Mouse (Mus musculus) G1E (cell line): ENCODE measurements around the gene Elf5. TPM values are rescaled to one million over a fixed set of nuclear protein-coding genes. Genes with fewer than 3 reads are reported as not detected.

ENCODE experiments used
- ATAC-seq: 2 replicates; pipeline ENCODE4 v1.8.0; 2016; ENCODE audit warnings: mild to moderate bottlenecking; ENCODE audit not compliant: insufficient number of reproducible peaks, poor library complexity, low FRiP score, severe bottlenecking; ENCODE audit errors: extremely low read depth
- DNase-seq: peaks from one replicate; pipeline ENCODE4 v3.0.0; 2012; ENCODE audit warnings: low spot score
- H3K27me3 ChIP-seq: 2 replicates; pipeline ENCODE4 v1.6.1; 2012; ENCODE audit warnings: mild to moderate bottlenecking, low read length, inconsistent platforms; ENCODE audit not compliant: insufficient read depth
- H3K36me3 ChIP-seq: replicated peaks from 2 replicates; pipeline ENCODE3; 2012; ENCODE audit warnings: mild to moderate bottlenecking, inconsistent platforms
- H3K4me1 ChIP-seq: 2 replicates; pipeline ENCODE4 v1.6.1; 2012; ENCODE audit warnings: low read depth, low read length, inconsistent platforms, mixed read lengths; ENCODE audit not compliant: insufficient read depth
- H3K4me3 ChIP-seq: 2 replicates; pipeline ENCODE4 v1.5.1; 2012; ENCODE audit warnings: low read depth, mild to moderate bottlenecking, inconsistent platforms, low read length, moderate library complexity, mixed read lengths
- H3K9me3 ChIP-seq: replicated peaks from 2 replicates; pipeline ENCODE4 v1.6.1; 2012; ENCODE audit warnings: inconsistent platforms
- CTCF ChIP-seq: IDR thresholded peaks from 2 replicates; pipeline ENCODE4 v1.5.1; 2012; ENCODE audit warnings: low read depth, low read length, inconsistent platforms, mixed read lengths
- GATA1 ChIP-seq: IDR thresholded peaks from 2 replicates; pipeline ENCODE4 v1.6.1; 2012; ENCODE audit warnings: borderline replicate concordance, low read length, inconsistent platforms, mixed read lengths
- GATA2 ChIP-seq: IDR thresholded peaks from 2 replicates; pipeline ENCODE4 v1.6.1; 2012; ENCODE audit warnings: low read depth, low read length, inconsistent platforms, borderline replicate concordance
- POLR2AphosphoS5 ChIP-seq: IDR thresholded peaks from 2 replicates; pipeline ENCODE4 v1.6.1; 2012; ENCODE audit warnings: low read depth, low read length, inconsistent platforms; ENCODE audit not compliant: insufficient replicate concordance
- TAL1 ChIP-seq: conservative IDR thresholded peaks from 2 replicates; pipeline ENCODE4 v1.6.1; 2012; ENCODE audit warnings: low read depth, low read length, inconsistent platforms, mixed read lengths
- polyA plus RNA-seq: library from polyadenylated mRNA; stranded (reverse); fragments of >175 nt; gene quantifications from 2 replicates; pipeline ENCODE4 v1.2.3, GENCODE M21; 2012
- total RNA-seq, 2 experiments: library from RNA; stranded (forward) in 1 of 2; stranded (reverse) in 1 of 2; fragments of 200-1000 nt in 1 of 2; fragments of >200 nt in 1 of 2; fragmentation: Nextera tagmentation in 1 of 2; gene quantifications; 2 replicates each; pipeline ENCODE4 v1.2.3; 2014 to 2017

Gene Elf5
- total and polyA plus RNA-seq, 3 experiments: 0.11 TPM; not detected in 2

DNA sequence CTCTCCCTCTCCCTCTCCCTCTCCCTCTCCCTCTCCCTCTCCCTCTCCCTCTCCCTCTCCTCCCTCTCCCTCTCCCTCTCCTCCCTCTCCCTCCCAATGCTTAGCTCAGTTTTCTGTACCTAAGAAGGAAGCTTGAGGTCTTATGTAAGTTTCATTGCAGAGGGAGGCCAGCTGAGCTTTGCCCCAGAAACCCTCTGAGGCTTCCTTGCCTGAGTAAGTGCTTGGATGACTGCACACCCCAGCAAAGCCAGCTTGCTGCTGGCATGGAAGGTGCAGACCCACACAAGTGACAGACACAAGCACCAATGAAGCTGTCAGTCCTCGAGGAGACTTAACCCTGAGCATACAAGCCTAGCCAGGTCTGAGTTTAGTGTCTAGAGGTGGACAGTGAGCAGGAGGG is 19.2 kb downstream of the Elf5 start:
- TF ChIP-seq TAL1 (no peak), POLR2AphosphoS5 (no peak), GATA1 (no peak), CTCF (no peak), GATA2 (no peak)
- Histone ChIP-seq H3K4me1 (no peaks in the 10 kb centered on the region), H3K27me3 (peaks cover 38% of the 10 kb centered on the region), H3K9me3 (no peaks in the 10 kb centered on the region), H3K4me3 (no peak overlapping the region), H3K36me3 (no peaks in the 10 kb centered on the region)
- no peak for DNase-seq
- ATAC-seq: no peak

DNA sequence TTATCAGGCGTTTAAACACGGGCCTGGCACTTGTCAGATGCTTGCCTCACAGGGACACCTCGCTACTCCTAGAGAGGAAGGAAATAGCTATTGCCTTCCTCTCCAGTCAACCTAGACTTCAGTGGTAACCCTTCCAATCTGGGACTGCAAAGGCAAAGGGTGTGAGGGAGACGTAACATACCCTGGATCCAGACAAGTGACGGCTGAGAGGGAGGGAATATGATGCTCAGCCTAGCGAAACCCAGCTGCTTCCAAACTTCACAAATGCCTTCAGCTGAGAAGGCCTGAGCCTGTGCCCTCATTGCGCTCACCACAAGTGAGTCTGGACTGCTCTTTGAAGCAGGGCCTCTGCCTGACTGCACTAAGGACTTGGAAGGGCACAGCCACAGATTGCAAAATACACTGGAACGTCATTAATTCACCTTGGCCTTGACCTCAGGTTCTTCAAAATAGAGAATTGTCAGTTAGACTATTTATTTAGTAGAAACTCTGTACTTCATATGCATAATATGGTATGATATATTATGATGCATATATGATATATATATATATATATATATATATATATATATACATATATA is 21.3 kb downstream of the Elf5 start:
- DNase-seq: no peak
- TF ChIP-seq TAL1: no peak
- ATAC-seq: no peak
- Histone ChIP-seq H3K36me3 (no peaks in the 10 kb centered on the region), H3K27me3 (peaks cover 55% of the 10 kb centered on the region), H3K9me3 (no peaks in the 10 kb centered on the region), H3K4me3 (no peak overlapping the region), H3K4me1 (no peaks in the 10 kb centered on the region)

DNA sequence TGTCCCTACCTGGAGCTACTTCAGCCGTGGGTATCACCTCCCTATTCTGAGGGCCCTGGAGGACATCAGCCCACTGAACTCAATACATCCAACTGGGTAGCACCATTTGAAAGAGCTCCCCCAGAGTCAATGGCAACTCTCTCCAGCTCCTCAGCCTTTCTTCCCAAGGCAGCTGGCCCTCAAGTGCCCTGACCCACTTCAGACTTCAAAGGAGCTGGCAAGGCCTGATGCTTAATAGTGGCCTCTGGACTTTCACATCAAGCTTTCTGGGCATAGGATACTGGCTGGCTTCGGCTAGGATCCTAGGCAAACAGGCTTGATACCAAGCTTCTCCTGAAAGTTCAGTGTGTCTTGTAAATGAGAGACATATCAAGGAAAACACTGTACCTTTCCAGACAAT is 23.6 kb downstream of the Elf5 start:
- no peaks in the 10 kb centered on the region for H3K9me3 ChIP-seq
- no peak overlapping the region for H3K4me3 ChIP-seq
- no peaks in the 10 kb centered on the region for H3K36me3 ChIP-seq
- DNase-seq (no peak), ATAC-seq (no peak)
- TF ChIP-seq CTCF: no peak
- TF ChIP-seq GATA2: no peak
- TF ChIP-seq TAL1: no peak
- TF ChIP-seq GATA1: no peak
- TF ChIP-seq POLR2AphosphoS5: no peak
- H3K27me3 ChIP-seq: peaks cover 54% of the 10 kb centered on the region
- peaks cover 7% of the 10 kb centered on the region; the same call in 1 of the 2 replicates for H3K4me1 ChIP-seq

DNA sequence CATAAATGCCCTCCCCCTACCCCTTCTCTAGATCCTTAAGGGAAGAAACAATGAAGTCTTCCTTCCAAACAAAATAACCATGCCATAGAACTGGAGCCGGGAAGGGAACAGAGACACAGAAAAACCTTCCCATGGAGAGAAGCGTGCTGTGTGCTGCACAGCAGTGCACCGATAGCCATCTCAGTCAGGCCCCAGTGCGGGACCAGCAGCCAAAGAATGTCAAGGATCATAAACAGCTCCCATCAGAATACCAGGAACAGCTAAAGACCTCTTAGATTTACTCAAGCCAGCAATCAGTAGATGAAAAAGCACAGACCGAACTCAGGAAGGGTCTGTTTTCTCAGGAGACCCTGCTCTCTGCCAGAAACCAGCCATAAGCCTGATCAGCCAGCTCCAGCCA is 25.0 kb downstream of the Elf5 start:
- DNase-seq: no peak
- no peaks in the 10 kb centered on the region for H3K9me3 ChIP-seq
- ATAC-seq: no peak
- TF ChIP-seq GATA1: no peak
- no peaks in the 10 kb centered on the region for H3K36me3 ChIP-seq
- H3K4me1 ChIP-seq: peaks cover 7% of the 10 kb centered on the region; the same call in 1 of the 2 replicates
- peaks cover 50% of the 10 kb centered on the region for H3K27me3 ChIP-seq
- H3K4me3 ChIP-seq: no peak overlapping the region

DNA sequence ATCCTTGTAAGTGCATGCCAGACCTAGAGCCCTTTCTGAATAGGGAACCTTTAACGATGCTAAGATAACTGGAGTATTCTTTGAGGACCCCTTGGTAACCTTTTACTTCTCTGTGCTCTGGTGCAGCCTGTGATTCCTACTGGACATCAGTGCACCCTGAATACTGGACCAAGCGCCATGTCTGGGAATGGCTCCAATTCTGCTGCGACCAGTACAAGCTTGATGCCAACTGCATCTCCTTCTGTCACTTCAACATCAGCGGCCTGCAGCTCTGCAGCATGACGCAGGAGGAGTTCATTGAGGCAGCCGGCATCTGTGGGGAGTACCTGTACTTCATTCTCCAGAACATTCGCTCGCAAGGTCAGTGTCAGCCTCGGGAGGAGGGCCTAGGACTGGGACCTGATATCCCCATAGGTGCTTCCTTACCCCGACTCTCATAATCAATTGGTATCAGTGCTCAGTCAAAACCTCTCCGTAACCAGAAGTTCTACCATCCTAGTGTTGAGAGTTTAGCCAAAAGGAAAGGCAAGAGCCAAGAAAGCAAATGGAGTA is 27.7 kb downstream of the Elf5 start:
- no peak for ATAC-seq
- no peak for TF ChIP-seq CTCF
- no peak for TF ChIP-seq TAL1
- no peak for TF ChIP-seq GATA2
- TF ChIP-seq POLR2AphosphoS5: no peak
- no peak for TF ChIP-seq GATA1
- Histone ChIP-seq H3K9me3 (no peaks in the 10 kb centered on the region), H3K4me1 (peaks cover 7% of the 10 kb centered on the region; the same call in 1 of the 2 replicates), H3K4me3 (no peak overlapping the region), H3K36me3 (no peaks in the 10 kb centered on the region), H3K27me3 (peaks cover 56% of the 10 kb centered on the region)
- DNase-seq: no peak

DNA sequence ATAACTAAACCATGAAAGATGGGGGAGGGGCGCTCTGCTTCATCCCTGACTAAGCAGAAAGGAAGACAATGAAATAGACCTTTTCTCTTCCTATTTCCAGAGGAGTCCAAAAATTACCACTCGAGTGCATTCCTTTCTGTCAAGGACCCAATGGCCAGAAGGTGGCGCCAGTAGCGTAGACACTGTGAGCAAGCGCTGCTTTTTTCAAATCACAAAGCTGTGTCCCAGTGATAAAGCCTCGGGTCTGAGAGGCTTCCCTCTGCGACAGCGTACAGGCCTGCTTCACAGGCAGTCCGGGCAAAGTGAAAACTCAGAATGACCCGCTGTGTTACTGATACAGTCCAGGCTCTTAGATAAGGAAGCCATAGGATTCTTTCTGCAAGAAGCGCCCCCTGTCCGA is 28.2 kb downstream of the Elf5 start:
- Histone ChIP-seq H3K4me3 (no peak overlapping the region), H3K4me1 (peaks cover 7% of the 10 kb centered on the region; the same call in 1 of the 2 replicates), H3K36me3 (no peaks in the 10 kb centered on the region), H3K9me3 (no peaks in the 10 kb centered on the region), H3K27me3 (peaks cover 55% of the 10 kb centered on the region)
- ATAC-seq: peak; percentile 22; the same call in 1 of the 2 replicates
- TF ChIP-seq CTCF: peak; percentile 49; the same call in 1 of the 2 replicates
- TF ChIP-seq GATA1: no peak
- TF ChIP-seq GATA2: no peak
- no peak for TF ChIP-seq POLR2AphosphoS5
- no peak for TF ChIP-seq TAL1
- DNase-seq: peak; percentile 26

DNA sequence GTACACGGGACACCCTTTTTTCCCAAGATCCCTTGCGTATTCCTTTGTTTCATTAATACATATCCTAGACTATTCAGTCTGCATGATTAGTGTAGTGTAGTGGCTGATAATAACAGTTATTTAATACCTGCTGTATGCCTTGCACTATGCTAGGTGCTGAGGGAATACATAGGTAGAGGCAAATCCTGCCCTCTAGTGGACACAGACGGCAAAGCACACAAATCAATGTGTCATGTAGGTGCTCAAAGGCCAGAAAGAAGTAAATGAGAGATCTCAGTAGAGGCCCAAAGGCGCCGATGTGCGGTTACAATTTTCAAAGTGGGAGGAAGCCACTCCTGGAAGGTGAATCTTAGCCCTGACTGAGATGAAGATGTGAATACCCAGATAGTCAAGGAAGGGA is 34.3 kb downstream of the Elf5 start:
- Histone ChIP-seq H3K4me3 (no peak overlapping the region), H3K4me1 (peaks cover 1% of the 10 kb centered on the region; the same call in 1 of the 2 replicates), H3K27me3 (peaks cover 26% of the 10 kb centered on the region), H3K9me3 (no peaks in the 10 kb centered on the region), H3K36me3 (no peaks in the 10 kb centered on the region)
- DNase-seq (peak; percentile 10), ATAC-seq (0 out of 2 replicates have a peak, but pooled peaks have one; percentile 34)
- TF ChIP-seq CTCF (peak; percentile 86), GATA1 (no peak)
